Mouse (Mus musculus): ENCODE measurements around the gene D10Jhu81e.

DNA sequence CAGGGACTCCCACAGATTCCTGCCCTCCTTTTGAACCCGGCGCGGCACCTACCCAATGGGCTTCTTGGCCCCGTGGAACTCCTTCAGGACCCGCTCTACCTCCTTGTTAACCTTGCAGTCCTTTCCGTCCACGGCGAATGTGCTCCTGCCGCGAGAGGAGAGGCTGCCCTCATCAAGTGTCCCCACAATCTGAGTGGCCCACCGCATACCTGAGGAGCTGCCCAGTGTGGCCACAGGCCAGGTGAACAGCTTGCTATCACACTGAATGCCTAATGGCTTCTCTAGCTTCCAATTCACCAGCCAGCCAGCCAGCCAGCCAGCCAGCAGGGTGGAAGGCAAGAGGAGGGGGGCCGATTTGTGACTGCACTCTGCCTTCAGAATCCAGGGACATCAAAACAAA lies 4.8 kb downstream of the D10Jhu81e start:
- TF ChIP-seq GATA1 (IDR thresholded peaks at IDR 0.05; ENCODE audit: borderline replicate concordance, low read length) (no peak), FLI1 (IDR thresholded peaks at IDR 0.05; ENCODE audit: low read length) (no peak)
